Mouse (Mus musculus) kidney, postnatal 25 days (tissue): ENCODE results near the gene Olfr201.
"Not testable (repeated sequence)": the region's sequence is repeated elsewhere in the genome, so short reads cannot be mapped to it uniquely, and the experiment has no call there.

Experiments
- DNase-seq, 2 experiments: peaks; one replicate each; pipeline ENCODE4 v3.0.0; 2021; ENCODE audit warnings: mixed read lengths in 2 of 2

The Olfr201 gene

DNA sequence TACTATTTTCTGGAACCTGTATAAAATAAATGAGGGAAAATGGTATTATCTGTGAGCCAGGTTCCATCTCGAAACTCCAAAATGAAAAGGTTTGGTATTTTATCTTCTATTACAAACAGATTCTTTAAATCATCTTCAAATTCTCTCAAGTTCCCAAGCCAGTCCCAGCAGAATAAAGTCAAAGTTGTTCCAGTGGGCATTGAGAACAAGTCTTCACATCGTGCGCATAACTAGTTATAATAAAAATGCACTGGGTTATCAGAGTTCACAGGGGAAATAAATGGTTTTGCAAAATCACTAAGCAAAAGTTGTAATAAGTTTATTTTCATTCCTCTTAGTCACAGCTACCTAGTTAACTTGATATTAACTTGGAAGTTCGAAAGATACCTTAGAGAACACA lies at the start of gene Olfr201:
TSS of gene Olfr201 (minus strand) at position 101 of the 400 bp plus-strand sequence.
- DNase-seq: not testable (repeated sequence)

DNA sequence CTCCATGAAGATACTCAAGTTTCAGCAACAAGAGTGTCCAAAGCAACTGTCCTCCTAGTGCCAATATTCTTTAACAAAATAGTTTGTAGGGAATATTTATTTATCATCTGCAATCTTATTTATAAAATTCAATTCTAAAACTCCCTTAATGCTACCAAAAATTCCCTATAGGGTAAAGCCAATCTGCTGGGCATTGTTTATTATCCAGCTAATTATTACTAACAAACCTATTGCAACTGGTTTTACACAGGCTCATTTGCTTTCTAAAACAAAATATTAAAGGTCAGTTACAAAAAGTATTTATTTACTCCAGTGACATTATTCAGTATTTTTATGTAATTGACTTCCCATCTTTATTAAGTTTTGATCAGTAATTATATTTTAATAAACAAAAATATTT lies 45.7 kb upstream of the Olfr201 start, which contains the start of gene Olfr204:
TSS of gene Olfr204 (minus strand) at position 101 of the 400 bp plus-strand sequence.
- DNase-seq: no peak

DNA sequence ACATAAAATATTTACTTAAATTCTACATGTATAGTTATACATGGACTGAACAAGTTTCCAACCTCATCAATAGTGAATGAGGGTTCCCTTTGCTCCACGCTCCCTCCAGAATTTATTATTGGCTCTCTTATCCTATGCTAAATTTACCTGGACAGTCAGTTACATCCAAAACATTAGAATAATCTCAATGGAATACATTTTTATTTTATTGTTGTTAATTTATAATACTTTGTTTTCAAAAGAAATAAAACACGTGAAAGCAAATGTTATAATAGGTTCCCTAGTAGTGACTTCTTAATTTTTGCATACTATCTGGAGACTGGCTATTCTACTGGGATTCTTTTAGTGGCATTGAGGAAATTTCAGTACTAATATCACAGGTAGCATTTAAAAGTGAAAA lies 26.1 kb upstream of the Olfr201 start, which contains the start of gene Olfr203:
TSS of gene Olfr203 (plus strand) at position 301 of the 400 bp plus-strand sequence.
- DNase-seq: no peak

DNA sequence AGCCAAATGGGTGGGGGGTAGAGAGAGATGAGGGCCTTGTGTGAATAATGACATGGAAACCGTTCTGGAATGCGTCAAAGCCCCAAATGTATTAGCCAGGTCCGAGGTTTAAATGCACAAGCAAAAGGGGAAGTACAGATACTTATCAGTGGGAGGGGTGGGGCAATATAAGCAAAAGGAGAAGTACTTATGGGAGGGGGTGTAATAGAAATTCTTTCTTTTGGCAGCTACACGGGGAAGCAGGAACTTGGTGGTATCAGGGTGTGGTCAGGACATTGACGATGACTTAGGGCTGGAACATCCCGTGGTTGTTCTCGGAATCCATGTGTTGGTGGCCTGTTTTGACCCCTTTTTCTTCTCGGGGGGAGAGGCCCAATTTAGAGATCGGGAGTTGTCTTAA lies 15.1 kb upstream of the Olfr201 start:
- DNase-seq: not testable (repeated sequence)

GRCm38 (mm10) chr16:59286693-59287092 lies 14.3 kb upstream of the Olfr201 start, which contains the start of gene Olfr202:
Gene Olfr202, minus strand, starts transcription at chr16:59286793.
- no peak for DNase-seq

- no peak for DNase-seq
Measured at GRCm38 (mm10) chr16:59283476-59283875, 11.0 kb upstream of the Olfr201 start.

DNA sequence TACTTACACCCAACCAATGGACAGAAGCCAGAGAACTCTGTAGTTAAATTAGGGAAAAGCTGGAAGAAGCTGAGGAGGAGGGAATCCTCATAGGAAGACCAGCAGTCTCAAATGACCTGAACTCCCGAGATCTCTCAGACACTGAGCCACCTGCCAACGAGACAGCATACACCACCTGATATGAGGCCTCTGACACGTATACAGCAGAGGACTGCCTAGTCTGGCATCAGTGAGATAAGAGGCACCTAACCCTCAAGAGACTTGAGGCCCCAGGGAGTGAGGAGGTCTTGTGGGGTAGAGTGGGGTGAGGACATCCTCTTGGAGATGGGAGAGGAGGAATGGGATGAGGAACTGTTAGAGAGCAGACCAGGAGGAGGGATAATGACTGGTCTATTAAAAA lies 8.1 kb upstream of the Olfr201 start:
- DNase-seq: no peak

DNA sequence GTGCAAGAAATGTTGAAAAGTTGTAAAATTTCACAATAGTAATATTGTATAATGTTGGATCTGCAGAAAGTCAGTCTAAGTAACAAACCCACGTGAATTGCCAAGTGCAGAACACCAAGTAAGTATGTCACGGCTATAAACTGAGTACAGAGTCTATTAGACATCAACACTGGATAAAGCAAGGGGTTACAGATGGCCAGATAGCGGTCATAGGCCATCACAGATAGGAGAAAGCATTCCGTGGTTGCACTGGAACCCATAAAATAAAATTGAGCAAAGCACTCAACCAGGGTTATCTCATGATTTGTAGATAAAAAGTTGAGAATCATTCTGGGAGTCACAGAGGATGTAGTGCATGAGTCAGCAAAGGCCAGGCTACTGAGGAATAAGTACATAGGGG lies 3.3 kb downstream of the Olfr201 start:
- DNase-seq: not testable (repeated sequence)

- DNase-seq: no peak
Measured at GRCm38 (mm10) chr16:59249684-59250083, 22.7 kb downstream of the Olfr201 start.

DNA sequence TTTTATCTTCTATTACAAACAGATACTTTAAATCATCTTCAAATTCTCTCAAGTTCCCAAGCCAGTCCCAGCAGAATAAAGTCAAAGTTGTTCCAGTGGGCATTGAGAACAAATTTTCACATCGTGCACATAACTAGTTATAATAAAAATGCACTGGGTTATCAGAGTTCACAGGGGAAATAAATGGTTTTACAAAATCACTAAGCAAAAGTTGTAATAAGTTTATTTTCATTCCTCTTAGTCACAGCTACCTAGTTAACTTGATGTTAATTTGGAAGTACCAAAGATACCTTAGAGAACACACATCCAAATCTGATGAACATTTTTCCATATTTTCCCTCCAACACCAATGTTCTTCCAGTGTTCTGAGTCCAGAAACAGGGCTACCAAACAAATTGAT lies 52.8 kb downstream of the Olfr201 start, which contains the start of gene Olfr199:
TSS of gene Olfr199 (minus strand) at position 101 of the 400 bp plus-strand sequence.
- DNase-seq: not testable (repeated sequence)

DNA sequence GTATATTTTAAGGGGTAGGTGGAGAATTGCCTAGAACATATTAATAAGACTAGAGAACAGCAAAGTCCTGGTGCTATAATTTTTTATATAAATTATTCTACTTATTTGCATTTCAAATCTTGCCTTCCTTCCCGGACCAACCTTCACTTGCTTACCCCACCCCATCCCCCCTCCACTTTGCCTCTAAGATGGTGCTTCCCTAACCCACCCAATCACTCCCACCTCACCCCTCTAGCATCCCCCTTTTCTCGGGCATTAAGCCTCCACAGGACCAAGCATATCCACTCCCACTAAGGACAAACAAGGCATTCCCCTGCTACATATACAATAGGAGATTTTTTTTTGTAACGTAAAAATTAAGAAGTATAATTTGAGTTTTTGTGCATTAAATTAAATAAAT lies 54.6 kb downstream of the Olfr201 start:
- not testable (repeated sequence) for DNase-seq
